Mouse (Mus musculus): ENCODE results near the gene Uprt.

Gene Uprt

DNA sequence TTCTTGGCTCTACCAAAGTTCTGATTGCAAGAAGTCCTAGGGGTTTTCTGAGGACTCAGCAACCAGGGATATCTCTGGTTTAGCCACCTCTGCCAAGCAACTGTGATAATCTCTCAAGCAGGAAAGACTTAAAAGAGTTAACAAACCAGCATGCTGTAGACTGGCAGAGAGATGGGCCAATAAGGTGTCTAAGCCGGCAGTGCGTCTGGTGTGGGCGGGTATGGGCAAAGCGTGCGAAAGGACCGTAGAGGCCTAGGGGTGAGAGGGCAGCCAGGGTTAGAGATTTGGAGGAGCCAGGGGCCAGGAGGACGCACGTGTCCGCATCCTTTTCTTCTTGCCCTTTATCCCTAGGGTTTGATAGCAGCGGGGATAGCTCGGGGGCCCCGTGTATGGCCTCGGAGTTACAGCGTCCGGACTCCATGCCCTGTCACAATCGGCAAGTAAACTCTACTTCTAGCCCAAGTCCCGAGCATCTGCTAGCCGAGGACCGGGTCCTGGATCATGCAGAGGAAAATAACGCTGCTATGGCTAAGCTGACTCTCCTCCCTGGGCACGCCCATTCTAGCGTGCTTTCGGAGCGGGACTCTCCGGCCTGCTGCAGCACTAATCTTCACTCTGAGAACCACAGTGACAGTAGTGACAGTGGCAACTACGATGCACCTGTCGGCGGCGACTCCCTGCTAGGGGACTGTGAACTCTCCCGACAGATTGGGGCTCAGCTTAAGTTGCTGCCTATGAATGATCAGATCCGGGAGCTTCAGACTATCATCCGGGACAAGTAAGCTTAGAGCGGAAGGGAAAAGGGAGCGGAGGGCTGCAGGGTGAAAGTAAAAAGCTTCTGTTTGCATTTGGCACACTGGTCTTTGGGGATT, at the start of gene Uprt:
Gene Uprt, plus strand, starts transcription at position 247 of the 872 bp plus-strand sequence.
- peak; percentile 75 for DNase-seq

DNA sequence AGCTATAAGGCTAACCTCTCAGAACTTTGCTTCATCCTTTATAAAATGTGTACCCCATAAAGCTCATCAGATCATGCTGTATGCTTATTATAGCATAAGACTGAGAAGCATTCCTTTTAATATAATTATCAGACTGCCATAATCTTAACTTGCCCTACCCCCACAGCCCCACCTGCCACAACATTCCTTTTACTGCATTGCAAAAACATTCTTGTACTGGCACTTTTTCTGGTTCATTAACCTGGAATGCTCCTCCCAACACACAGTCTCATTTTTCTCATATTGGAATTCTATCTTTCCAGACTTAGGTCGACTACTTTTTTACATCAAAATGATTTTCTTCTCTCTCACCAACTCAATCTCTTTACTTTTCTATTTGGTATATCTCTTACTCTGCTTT, 49.2 kb upstream of the Uprt start:
- DNase-seq, result no peak

DNA sequence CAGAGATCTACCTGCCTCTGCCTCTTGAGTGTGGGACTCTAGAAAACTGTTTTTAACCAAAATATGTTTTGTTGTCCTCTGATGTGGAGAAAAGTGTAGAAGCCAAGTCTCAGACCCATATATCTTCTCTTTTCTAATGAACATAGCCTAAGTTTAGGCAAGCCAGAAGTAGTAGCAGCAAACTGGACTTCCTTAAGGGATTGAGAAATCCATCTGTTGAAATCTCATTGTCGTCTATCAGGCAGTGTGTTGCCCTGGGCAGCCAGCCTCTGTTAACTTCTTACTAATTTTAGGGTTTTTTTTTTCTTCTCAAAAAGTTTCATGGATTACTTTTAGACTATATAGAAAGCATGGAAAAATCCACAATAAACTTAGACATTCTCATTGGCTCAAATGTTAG, 30.2 kb upstream of the Uprt start:
- no peak for DNase-seq

DNA sequence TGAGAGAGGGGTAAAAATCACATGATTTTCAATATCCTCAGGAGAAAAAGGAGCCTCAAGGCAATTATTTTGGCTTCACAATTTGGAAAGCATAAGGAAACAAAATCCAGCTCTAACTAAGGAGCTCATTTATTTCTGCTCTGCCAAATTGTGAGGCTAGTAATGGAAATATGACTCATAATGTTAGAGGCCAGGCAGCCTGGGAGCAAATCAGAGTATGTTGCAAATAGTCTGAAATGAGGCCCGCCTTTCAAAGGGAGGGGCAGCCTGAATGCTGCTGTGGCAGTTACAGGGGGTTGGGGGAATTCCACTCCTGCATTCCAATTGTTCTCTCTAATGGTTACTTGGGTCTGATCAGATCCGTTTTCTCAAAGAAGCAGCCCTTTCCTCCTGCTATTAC, 20.9 kb upstream of the Uprt start:
- DNase-seq, result peak; percentile 1

DNA sequence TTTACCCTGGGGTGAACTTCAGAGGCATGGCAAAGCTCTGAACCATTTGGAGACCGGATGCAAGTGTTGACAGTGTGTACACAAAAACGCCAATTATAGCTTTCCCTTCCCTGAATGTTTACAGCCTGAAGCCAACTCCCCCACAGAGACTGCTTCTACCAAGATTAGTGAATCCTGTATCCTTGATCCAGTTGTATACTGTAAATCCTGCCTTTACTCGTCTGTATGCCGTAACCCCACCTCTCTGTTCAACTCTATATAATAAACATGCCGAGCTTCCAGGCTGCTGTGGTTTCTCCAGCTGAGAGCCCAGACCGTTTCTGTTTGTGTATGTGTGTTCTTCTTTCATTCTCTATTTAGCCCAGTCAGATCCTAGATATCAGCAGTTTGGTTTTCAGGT, 18.2 kb upstream of the Uprt start:
- DNase-seq, result no peak

DNA sequence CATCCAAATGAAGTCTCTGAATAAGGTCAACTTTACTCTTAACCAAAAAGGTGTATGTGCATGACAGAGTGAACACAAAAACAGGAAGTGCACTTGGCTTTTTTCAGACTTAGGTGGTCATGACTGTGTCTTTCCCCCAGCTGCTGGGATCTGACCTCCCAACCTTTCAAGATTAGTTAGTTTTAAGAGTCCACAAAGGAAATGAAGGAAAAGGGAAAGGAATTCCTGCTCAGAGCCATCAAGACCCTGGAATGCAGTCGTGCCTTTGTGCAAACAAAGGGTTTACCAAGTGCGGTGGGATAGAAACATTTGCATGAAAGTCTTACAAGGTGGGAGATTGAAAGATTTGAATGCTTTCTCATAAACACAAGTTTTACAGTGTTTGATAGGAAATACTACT, 4.6 kb upstream of the Uprt start:
- no peak for DNase-seq

GRCm38 (mm10) chrX:104483444-104483808, 808 bp downstream of the Uprt start:
- peak; percentile 5 for DNase-seq

DNA sequence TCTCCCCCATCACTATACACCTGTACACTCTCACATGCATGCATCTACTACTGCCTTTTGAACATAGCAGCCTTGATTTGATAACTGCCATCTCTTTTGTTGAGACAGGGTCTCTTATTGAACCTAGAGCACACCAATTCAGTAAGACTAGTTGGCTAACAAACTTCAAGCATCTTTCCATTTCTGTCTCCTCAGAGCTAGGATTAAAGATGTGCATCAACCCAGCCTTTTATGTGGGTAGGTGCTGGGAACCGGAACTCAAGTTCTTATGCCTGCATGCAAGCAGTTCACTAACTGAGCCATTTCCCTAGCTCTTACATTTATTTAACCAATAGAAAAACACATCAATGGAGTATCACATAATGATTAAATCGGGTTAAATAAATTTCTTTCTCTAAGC, 3.0 kb downstream of the Uprt start:
- DNase-seq, result no peak

DNA sequence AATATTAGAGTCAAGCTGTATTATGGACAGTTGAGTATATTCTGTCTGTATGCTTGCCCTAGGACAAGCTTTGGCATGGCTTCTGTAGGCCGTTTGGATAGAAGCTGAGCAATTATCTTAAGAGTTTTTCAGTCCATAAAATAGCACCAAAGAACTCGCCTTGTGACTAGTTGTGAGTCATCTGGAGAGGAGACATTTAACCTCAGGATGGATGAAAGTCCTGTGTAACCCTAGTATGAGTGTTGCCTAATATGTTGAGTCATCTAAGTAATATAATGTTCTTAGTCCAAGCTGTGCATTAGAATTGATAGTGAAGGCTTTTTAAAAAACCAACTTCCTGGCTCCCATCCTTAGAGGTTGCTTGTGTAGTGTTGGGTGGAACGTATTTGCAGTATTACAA, 5.4 kb downstream of the Uprt start:
- no peak for DNase-seq

- no peak for DNase-seq
Measured at GRCm38 (mm10) chrX:104488870-104489467, 6.4 kb downstream of the Uprt start.

DNA sequence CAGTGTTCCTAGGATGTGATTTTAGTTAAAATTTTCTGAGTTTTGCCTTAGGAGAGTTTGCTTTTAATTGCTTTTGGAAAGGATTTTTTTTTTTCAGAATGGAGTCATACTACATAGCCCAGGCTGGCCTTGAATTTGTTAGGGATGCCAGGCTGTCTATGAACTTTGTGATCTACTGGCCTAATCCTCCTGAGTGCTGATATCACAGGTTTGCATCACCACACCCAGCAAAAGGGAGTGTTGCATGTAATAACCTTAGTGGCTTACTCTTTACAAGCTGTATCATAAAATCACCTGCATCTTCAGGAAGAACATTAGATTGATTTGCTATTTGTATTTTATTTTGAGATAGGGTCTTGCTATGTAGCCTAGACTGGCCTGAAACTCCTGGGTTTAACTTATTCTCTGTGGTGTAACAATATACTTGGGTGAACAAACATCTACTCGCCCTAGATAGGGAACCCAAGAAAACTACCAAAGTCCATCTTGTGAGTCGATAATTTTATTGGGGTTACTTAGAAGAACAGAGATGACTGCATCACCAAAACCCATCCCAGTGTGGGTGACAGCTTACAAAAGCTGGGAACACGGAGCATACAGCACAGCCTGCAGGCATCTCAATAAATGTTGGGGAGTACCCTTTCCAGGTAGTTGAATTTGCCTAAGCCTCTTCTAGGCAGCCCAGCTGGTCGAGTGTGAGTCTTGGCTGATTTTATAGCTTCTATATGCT, 7.2 kb downstream of the Uprt start:
- no peak for DNase-seq

- DNase-seq, result no peak
Measured at GRCm38 (mm10) chrX:104501765-104502164, 19.1 kb downstream of the Uprt start.

DNA sequence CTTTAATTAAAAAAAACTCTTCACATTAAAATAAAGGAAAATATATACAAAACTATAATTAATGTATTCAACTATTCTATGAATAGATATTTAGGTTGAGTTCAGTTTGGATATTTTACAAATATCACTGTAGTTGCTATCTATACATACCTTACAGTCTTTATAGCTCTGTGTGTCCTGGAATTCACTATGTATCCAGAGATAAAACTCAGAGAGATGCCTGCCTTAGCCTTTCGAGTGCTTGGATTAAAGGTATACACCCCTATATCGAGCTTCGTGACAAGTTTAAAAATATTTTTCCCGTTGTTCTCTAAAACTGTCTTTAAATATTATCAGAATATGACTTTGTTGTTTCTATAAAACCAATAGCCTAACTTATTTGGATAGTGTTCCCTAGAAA, 60.0 kb downstream of the Uprt start:
- DNase-seq, result no peak

DNA sequence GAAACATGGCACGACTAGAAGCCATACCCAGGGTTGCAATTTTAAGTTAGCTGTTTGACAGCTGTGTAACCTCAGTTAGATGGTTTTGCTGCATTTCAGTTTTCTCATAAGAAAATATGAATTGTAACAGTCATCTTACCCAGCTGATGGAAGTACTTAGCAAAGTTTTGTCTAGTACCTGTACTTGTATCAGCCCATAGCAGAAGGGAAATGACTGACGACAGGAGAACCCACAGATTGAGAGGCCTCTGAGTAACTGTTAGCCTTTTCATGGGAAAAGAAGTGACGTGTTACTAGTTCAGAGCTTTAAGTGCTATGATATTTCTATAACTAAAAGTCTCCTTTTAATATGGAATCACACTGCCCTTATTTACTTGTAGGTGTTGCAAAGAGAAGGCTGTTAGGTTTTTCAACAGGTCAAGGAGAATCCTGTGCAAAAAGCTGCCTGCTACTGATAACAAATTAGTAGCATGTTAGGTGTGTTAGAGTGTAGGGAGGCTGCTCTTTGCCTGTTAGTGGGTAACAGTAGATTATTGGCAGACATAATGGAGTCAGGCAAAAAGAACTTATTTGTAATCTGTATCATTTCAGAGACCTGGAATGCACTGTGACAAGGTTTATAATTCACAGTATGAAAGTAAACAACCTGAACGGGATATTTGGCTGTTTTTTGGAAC, 61.4 kb downstream of the Uprt start:
- DNase-seq, result no peak

GRCm38 (mm10) chrX:104545283-104545682, 62.7 kb downstream of the Uprt start:
- DNase-seq, result no peak

All from embryo, embryonic 11 days (tissue).